Mouse (Mus musculus) lung, embryonic 14.5 days (tissue): Measurements from ENCODE around the gene Sel1l3. TPM values are rescaled to one million over a fixed set of nuclear protein-coding genes. Genes with fewer than 3 reads are reported as not detected.
A peak's percentile ranks its signal among the peaks of the same experiment; 100 is the strongest.

Experiments used
- ATAC-seq: fragments of 200-750 bp; cut with Nextera tagmentation; 2 replicates; pipeline ENCODE4 v1.8.0; 2017; ENCODE audit warnings: mild to moderate bottlenecking, moderate TSS enrichment, moderate library complexity; ENCODE audit not compliant: insufficient read depth
- DNase-seq: peaks from one replicate; pipeline ENCODE4 v3.0.0-alpha.2; 2015
- H3K27ac ChIP-seq: fragments of 300-500 bp; sonication (generic); 2 replicates; pipeline ENCODE4 v1.5.1; 2014; ENCODE audit warnings: low read depth, mild to moderate bottlenecking, moderate library complexity
- H3K27me3 ChIP-seq: fragments of 300-500 bp; sonication (generic); 2 replicates; pipeline ENCODE4 v1.6.1; 2014; ENCODE audit warnings: low read length, control low read depth; ENCODE audit not compliant: insufficient read depth
- H3K36me3 ChIP-seq: fragments of 300-500 bp; sonication (generic); 2 replicates; pipeline ENCODE4 v1.6.1; 2014; ENCODE audit warnings: control low read depth; ENCODE audit not compliant: insufficient read depth
- H3K4me1 ChIP-seq: fragments of 300-500 bp; sonication (generic); 2 replicates; pipeline ENCODE4 v1.6.1; 2014; ENCODE audit warnings: antibody characterized with exemption, control low read depth; ENCODE audit not compliant: insufficient read depth
- H3K4me2 ChIP-seq: fragments of 300-500 bp; sonication (generic); 2 replicates; pipeline ENCODE4 v1.6.1; 2014; ENCODE audit warnings: mild to moderate bottlenecking
- H3K4me3 ChIP-seq: fragments of 300-500 bp; sonication (generic); 2 replicates; pipeline ENCODE4 v1.5.1; 2014; ENCODE audit warnings: low read depth, low read length
- H3K9ac ChIP-seq: fragments of 300-500 bp; sonication (generic); 2 replicates; pipeline ENCODE4 v1.6.1; 2014
- H3K9me3 ChIP-seq: fragments of 300-500 bp; sonication (generic); 2 replicates; pipeline ENCODE4 v1.6.1; 2016; ENCODE audit warnings: low read depth, low read length, control low read depth
- CTCF ChIP-seq: IDR thresholded peaks from 2 replicates; pipeline ENCODE4 v1.5.1; 2016; ENCODE audit warnings: antibody characterized with exemption, low read depth
- WGBS: fragments of 180-500 bp; shearing (Covaris S2); extraction: QIAGEN DNeasy Blood & Tissue Kit; methylation state at CpG from one replicate; pipeline ENCODE4 v1.1.7; 2014; 5-methylcytosine and 5-hydroxymethylcytosine counted together
- polyA plus RNA-seq: library from polyadenylated mRNA; unstranded; fragments of >200 nt; fragmentation: Nextera tagmentation; extraction: Ambion mirVana; gene quantifications from 2 replicates; pipeline ENCODE4 v1.2.1, GENCODE M21; 2014

Gene Sel1l3
- polyA plus RNA-seq, 1 experiment from 2014 or later: 6.8 TPM

- WGBS: 48% methylated on average over 4 of the region's 4 CpGs
- H3K27ac ChIP-seq: no peak overlapping the region
- no peak for ATAC-seq
- H3K27me3 ChIP-seq: no peaks in the 10 kb centered on the region
- H3K4me1 ChIP-seq: peaks cover 11% of the 10 kb centered on the region
- no peak for TF ChIP-seq CTCF
- no peak for DNase-seq
- H3K9ac ChIP-seq: no peak overlapping the region
- no peak overlapping the region for H3K4me3 ChIP-seq
- no peaks in the 10 kb centered on the region for H3K9me3 ChIP-seq
- H3K4me2 ChIP-seq: no peak overlapping the region
- no peaks in the 10 kb centered on the region for H3K36me3 ChIP-seq
Measured at GRCm38 (mm10) chr5:53110225-53110624, 103.5 kb downstream of the Sel1l3 start.

GRCm38 (mm10) chr5:53108668-53109067, 105.1 kb downstream of the Sel1l3 start:
- Histone ChIP-seq H3K9ac (no peak overlapping the region), H3K9me3 (no peaks in the 10 kb centered on the region), H3K4me3 (no peak overlapping the region), H3K27ac (no peak overlapping the region), H3K4me1 (peaks cover 14% of the 10 kb centered on the region), H3K27me3 (no peaks in the 10 kb centered on the region), H3K36me3 (no peaks in the 10 kb centered on the region), H3K4me2 (no peak overlapping the region)
- ATAC-seq: no peak
- DNase-seq: peak; percentile 37
- 77% methylated on average over 1 of the region's 1 CpGs for WGBS
- TF ChIP-seq CTCF: peak; percentile 43

DNA sequence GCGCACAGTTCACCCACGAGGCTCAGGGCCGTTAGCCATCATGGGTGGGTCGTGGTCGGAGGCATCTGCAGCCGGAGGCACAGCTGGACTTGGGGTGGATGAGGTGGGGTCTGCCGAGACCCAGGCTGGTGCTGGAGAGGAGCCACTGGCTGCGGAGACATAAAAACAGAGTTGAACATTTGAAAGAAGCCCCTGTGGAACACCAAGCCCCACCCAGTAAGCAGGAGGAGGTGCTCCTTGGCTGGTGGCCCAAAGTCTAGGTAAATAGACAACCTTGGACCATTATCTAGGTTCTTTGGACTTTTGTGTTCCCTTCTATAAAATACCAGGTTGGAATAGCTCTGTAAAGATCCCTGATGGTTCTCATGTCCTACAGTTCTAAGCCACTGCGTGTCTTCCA, 105.7 kb downstream of the Sel1l3 start:
- TF ChIP-seq CTCF: no peak
- WGBS: 52% methylated on average over 9 of the region's 9 CpGs
- ATAC-seq: no peak
- no peak overlapping the region for H3K27ac ChIP-seq
- no peak for DNase-seq
- no peaks in the 10 kb centered on the region for H3K27me3 ChIP-seq
- peaks cover 14% of the 10 kb centered on the region for H3K4me1 ChIP-seq
- no peak overlapping the region for H3K4me2 ChIP-seq
- no peak overlapping the region for H3K4me3 ChIP-seq
- no peaks in the 10 kb centered on the region for H3K9me3 ChIP-seq
- H3K36me3 ChIP-seq: no peaks in the 10 kb centered on the region
- no peak overlapping the region for H3K9ac ChIP-seq

GRCm38 (mm10) chr5:53106731-53107130, 107.0 kb downstream of the Sel1l3 start:
- Histone ChIP-seq H3K27me3 (no peaks in the 10 kb centered on the region), H3K4me1 (peaks cover 14% of the 10 kb centered on the region), H3K27ac (peak overlapping the region; percentile 61), H3K9ac (no peak overlapping the region), H3K9me3 (no peaks in the 10 kb centered on the region), H3K36me3 (no peaks in the 10 kb centered on the region), H3K4me2 (no peak overlapping the region), H3K4me3 (no peak overlapping the region)
- DNase-seq: peak; percentile 34
- ATAC-seq: no peak
- no peak for TF ChIP-seq CTCF
- 27% methylated on average over 4 of the region's 4 CpGs for WGBS

DNA sequence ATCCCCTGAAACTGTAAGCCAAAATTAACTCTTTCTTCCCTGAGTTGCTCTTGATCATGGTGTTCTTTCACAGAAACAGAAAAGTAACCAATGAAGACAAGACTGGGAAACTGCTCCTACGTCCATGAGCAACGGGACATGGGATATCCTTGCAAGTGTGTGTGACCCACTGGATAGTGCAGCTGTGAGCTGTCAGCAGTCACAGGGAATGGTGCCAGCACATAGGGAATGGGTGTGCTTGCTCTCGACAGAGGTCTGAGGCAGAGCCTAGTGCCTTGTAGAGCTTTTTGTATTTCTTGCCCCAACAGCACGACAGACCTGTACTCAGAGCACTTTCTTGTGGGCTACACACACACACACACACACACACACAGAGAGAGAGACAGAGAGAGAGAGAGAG, 107.6 kb downstream of the Sel1l3 start:
- Histone ChIP-seq H3K4me1 (peaks cover 14% of the 10 kb centered on the region), H3K4me3 (no peak overlapping the region), H3K27me3 (no peaks in the 10 kb centered on the region), H3K9ac (no peak overlapping the region), H3K27ac (peak overlapping the region; percentile 61), H3K9me3 (no peaks in the 10 kb centered on the region), H3K36me3 (no peaks in the 10 kb centered on the region), H3K4me2 (no peak overlapping the region)
- ATAC-seq: peak; percentile 87; the same call in 1 of the 2 replicates
- 38% methylated on average over 4 of the region's 4 CpGs for WGBS
- no peak for TF ChIP-seq CTCF
- peak; percentile 92 for DNase-seq

GRCm38 (mm10) chr5:53105716-53106115, 108.0 kb downstream of the Sel1l3 start:
- Histone ChIP-seq H3K4me2 (no peak overlapping the region), H3K9me3 (no peaks in the 10 kb centered on the region), H3K9ac (no peak overlapping the region), H3K27me3 (no peaks in the 10 kb centered on the region), H3K27ac (peak overlapping the region; percentile 15; the same call in 1 of the 2 replicates), H3K4me3 (no peak overlapping the region), H3K4me1 (peaks cover 14% of the 10 kb centered on the region), H3K36me3 (no peaks in the 10 kb centered on the region)
- DNase-seq (peak; percentile 64), ATAC-seq (no peak)
- WGBS: 62% methylated on average over 8 of the region's 8 CpGs
- peak; percentile 45 for TF ChIP-seq CTCF

GRCm38 (mm10) chr5:53104177-53104855, 109.4 kb downstream of the Sel1l3 start:
- 50% methylated on average over 13 of the region's 13 CpGs for WGBS
- ATAC-seq: no peak
- Histone ChIP-seq H3K27ac (no peak overlapping the region), H3K36me3 (no peaks in the 10 kb centered on the region), H3K9ac (no peak overlapping the region), H3K4me2 (no peak overlapping the region), H3K27me3 (no peaks in the 10 kb centered on the region), H3K9me3 (no peaks in the 10 kb centered on the region), H3K4me1 (peaks cover 14% of the 10 kb centered on the region), H3K4me3 (no peak overlapping the region)
- TF ChIP-seq CTCF: no peak
- DNase-seq: peak; percentile 38
